Mouse (Mus musculus) neural tube, embryonic 14.5 days (tissue): ENCODE data around the gene Tmod2. TPM values are rescaled to one million over a fixed set of nuclear protein-coding genes. Genes with fewer than 3 reads are reported as not detected.

Experiments used
- ATAC-seq: fragments of 200-750 bp; cut with Nextera tagmentation; 2 replicates; pipeline ENCODE4 v1.8.0; 2017; ENCODE audit warnings: low read depth, mild to moderate bottlenecking, moderate TSS enrichment, moderate library complexity
- H3K27ac ChIP-seq: fragments of 300-500 bp; sonication (generic); 2 replicates; pipeline ENCODE4 v1.5.1; 2014; ENCODE audit warnings: low read depth, mild to moderate bottlenecking, control low read depth, low read length, moderate library complexity, mixed read lengths
- H3K27me3 ChIP-seq: fragments of 300-500 bp; sonication (generic); 2 replicates; pipeline ENCODE4 v1.6.1; 2014; ENCODE audit warnings: low read length; ENCODE audit not compliant: control insufficient read depth, insufficient read depth
- H3K36me3 ChIP-seq: fragments of 300-500 bp; sonication (generic); 2 replicates; pipeline ENCODE4 v1.6.1; 2014; ENCODE audit warnings: low read length, mixed read lengths; ENCODE audit not compliant: control insufficient read depth, insufficient read depth
- H3K4me1 ChIP-seq: fragments of 300-500 bp; sonication (generic); 2 replicates; pipeline ENCODE4 v1.6.1; 2014; ENCODE audit warnings: low read length; ENCODE audit not compliant: control insufficient read depth, insufficient read depth
- H3K4me2 ChIP-seq: fragments of 300-500 bp; sonication (generic); 2 replicates; pipeline ENCODE4 v1.6.1; 2014; ENCODE audit warnings: mild to moderate bottlenecking, low read depth, low read length, control low read depth
- H3K4me3 ChIP-seq: fragments of 300-500 bp; sonication (generic); 2 replicates; pipeline ENCODE4 v1.5.1; 2014; ENCODE audit warnings: low read depth, low read length, control low read depth, mixed read lengths
- H3K9ac ChIP-seq: fragments of 300-500 bp; sonication (generic); replicated peaks from 2 replicates; pipeline ENCODE4 v1.6.1; 2014; ENCODE audit warnings: low read depth, mild to moderate bottlenecking, control low read depth, low read length, mixed read lengths
- H3K9me3 ChIP-seq: fragments of 300-500 bp; sonication (generic); 2 replicates; pipeline ENCODE4 v1.6.1; 2016; ENCODE audit warnings: low read length; ENCODE audit not compliant: control insufficient read depth
- WGBS: fragments of 180-500 bp; shearing (Covaris S2); extraction: QIAGEN DNeasy Blood & Tissue Kit; methylation state at CpG from one replicate; pipeline ENCODE4 v1.1.7; 2014; 5-methylcytosine and 5-hydroxymethylcytosine counted together
- polyA plus RNA-seq: library from polyadenylated mRNA; unstranded; fragments of >200 nt; fragmentation: Nextera tagmentation; extraction: Ambion mirVana; gene quantifications from 2 replicates; pipeline ENCODE4 v1.2.1, GENCODE M21; 2014

Tmod2 gene
- polyA plus RNA-seq, 1 experiment from 2014 or later: 265 TPM

GRCm38 (mm10) chr9:75527368-75528059, 83.6 kb downstream of the Tmod2 start:
- peak; percentile 56; the same call in 1 of the 2 replicates for ATAC-seq
- no peaks in the 10 kb centered on the region for H3K4me1 ChIP-seq

GRCm38 (mm10) chr9:75523646-75524045, 87.5 kb downstream of the Tmod2 start:
- H3K9ac ChIP-seq: no peak overlapping the region
- WGBS: 64% methylated on average over 6 of the region's 6 CpGs

More at GRCm38 (mm10) chr9:75527368-75528059, 83.6 kb downstream of the Tmod2 start:
- H3K9ac ChIP-seq: no peak overlapping the region
- peaks cover 7% of the 10 kb centered on the region; the same call in 1 of the 2 replicates for H3K36me3 ChIP-seq
- H3K27me3 ChIP-seq: no peaks in the 10 kb centered on the region
- H3K9me3 ChIP-seq: no peaks in the 10 kb centered on the region
- H3K4me2 ChIP-seq: no peak overlapping the region
- WGBS: 79% methylated on average over 13 of the region's 13 CpGs
- H3K27ac ChIP-seq: no peak overlapping the region
- H3K4me3 ChIP-seq: no peak overlapping the region

GRCm38 (mm10) chr9:75522217-75522616, 88.9 kb downstream of the Tmod2 start:
- ATAC-seq: no peak
- no peak overlapping the region for H3K27ac ChIP-seq
- 76% methylated on average over 2 of the region's 2 CpGs for WGBS
- H3K4me2 ChIP-seq: no peak overlapping the region
- no peaks in the 10 kb centered on the region for H3K36me3 ChIP-seq
- no peak overlapping the region for H3K9ac ChIP-seq
- H3K4me3 ChIP-seq: no peak overlapping the region
- no peaks in the 10 kb centered on the region for H3K4me1 ChIP-seq
- no peaks in the 10 kb centered on the region for H3K9me3 ChIP-seq
- no peaks in the 10 kb centered on the region for H3K27me3 ChIP-seq

More at GRCm38 (mm10) chr9:75523646-75524045, 87.5 kb downstream of the Tmod2 start:
- H3K27me3 ChIP-seq: no peaks in the 10 kb centered on the region
- no peaks in the 10 kb centered on the region for H3K9me3 ChIP-seq
- H3K4me2 ChIP-seq: no peak overlapping the region
- no peak for ATAC-seq
- H3K4me3 ChIP-seq: no peak overlapping the region
- H3K27ac ChIP-seq: no peak overlapping the region
- H3K36me3 ChIP-seq: no peaks in the 10 kb centered on the region
- H3K4me1 ChIP-seq: no peaks in the 10 kb centered on the region

GRCm38 (mm10) chr9:75521788-75522187, 89.3 kb downstream of the Tmod2 start:
- Histone ChIP-seq H3K4me2 (no peak overlapping the region), H3K4me1 (no peaks in the 10 kb centered on the region), H3K36me3 (no peaks in the 10 kb centered on the region), H3K4me3 (no peak overlapping the region), H3K9ac (no peak overlapping the region), H3K27ac (no peak overlapping the region), H3K9me3 (no peaks in the 10 kb centered on the region), H3K27me3 (no peaks in the 10 kb centered on the region)
- 55% methylated on average over 4 of the region's 4 CpGs for WGBS
- no peak for ATAC-seq

GRCm38 (mm10) chr9:75520940-75521339, 90.2 kb downstream of the Tmod2 start:
- ATAC-seq: no peak
- Histone ChIP-seq H3K4me1 (no peaks in the 10 kb centered on the region), H3K4me2 (no peak overlapping the region), H3K27ac (no peak overlapping the region), H3K9me3 (no peaks in the 10 kb centered on the region), H3K36me3 (no peaks in the 10 kb centered on the region), H3K4me3 (no peak overlapping the region), H3K9ac (no peak overlapping the region), H3K27me3 (no peaks in the 10 kb centered on the region)
- WGBS: 98% methylated on average over 8 of the region's 8 CpGs

- WGBS: 80% methylated on average over 3 of the region's 3 CpGs
- no peak for ATAC-seq
- Histone ChIP-seq H3K4me3 (no peak overlapping the region), H3K9ac (no peak overlapping the region), H3K4me2 (no peak overlapping the region), H3K27me3 (no peaks in the 10 kb centered on the region), H3K4me1 (no peaks in the 10 kb centered on the region), H3K9me3 (no peaks in the 10 kb centered on the region), H3K36me3 (peaks cover 4% of the 10 kb centered on the region; the same call in 1 of the 2 replicates), H3K27ac (no peak overlapping the region)
Measured at GRCm38 (mm10) chr9:75517751-75518150, 93.4 kb downstream of the Tmod2 start.

Other genes starting within 250 kb of the Tmod2 start
- 186 and 191 TPM in 2 replicates for gene Mapk6, start 201.3 kb downstream of the Tmod2 start, polyA plus RNA-seq
- 40.7 and 40.8 TPM in 2 replicates for gene Leo1, start 169.8 kb downstream of the Tmod2 start, polyA plus RNA-seq
- 60.6 and 69.9 TPM in 2 replicates for gene Tmod3, start 51.7 kb downstream of the Tmod2 start, polyA plus RNA-seq
- gene Lysmd2, start 14.4 kb upstream of the Tmod2 start, polyA plus RNA-seq: 38.0 and 42.0 TPM in 2 replicates
- 133 and 144 TPM in 2 replicates for gene Scg3, start 72.7 kb upstream of the Tmod2 start, polyA plus RNA-seq
- 0.28 and 4.6 TPM in 2 replicates for gene Bmp5, start 164.0 kb upstream of the Tmod2 start, polyA plus RNA-seq